Mouse (Mus musculus) MN1 (cell line): ENCODE results near the gene Spock1.
"Not testable (repeated sequence)": the region's sequence is repeated elsewhere in the genome, so short reads cannot be mapped to it uniquely, and the experiment has no call there.

Source experiments
- DNase-seq: peaks from one replicate; pipeline ENCODE4 v3.0.0-alpha.2; 2016; ENCODE audit warnings: low spot score

The Spock1 gene

DNA sequence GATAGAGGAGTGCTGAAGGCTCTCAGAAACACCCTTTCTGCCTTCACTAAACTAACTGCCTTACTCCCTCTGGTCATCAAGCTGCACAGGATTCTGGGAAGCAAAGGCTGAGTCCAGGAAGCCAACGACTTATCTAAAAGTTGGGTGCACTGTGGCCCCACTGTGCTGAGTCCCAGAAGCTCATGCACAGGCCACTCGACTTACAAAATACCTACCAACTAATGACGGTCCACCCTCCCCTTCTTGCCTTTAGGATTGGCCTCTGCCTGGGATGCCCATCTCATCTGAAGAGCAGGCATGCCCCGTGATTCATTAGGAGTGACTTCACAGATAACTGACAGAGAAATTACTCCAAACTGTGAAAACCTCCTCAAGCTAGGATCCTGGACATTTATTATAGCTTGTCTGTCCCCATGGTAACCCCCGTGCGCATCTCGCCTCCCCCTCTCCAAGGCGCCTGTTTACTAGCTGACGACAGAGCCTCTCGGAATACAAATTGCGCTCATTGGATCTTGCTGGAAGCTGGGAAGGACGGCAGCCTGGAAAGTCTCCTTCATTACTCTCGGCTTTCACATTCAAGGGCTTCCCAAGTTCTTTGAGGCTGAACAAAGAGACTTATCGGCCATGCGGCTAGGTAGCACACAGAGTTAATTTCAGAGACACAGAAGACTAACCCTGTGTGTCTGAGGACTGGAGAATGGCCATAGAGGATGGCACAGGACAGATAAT lies 312.9 kb downstream of the Spock1 start:
- no peak for DNase-seq

DNA sequence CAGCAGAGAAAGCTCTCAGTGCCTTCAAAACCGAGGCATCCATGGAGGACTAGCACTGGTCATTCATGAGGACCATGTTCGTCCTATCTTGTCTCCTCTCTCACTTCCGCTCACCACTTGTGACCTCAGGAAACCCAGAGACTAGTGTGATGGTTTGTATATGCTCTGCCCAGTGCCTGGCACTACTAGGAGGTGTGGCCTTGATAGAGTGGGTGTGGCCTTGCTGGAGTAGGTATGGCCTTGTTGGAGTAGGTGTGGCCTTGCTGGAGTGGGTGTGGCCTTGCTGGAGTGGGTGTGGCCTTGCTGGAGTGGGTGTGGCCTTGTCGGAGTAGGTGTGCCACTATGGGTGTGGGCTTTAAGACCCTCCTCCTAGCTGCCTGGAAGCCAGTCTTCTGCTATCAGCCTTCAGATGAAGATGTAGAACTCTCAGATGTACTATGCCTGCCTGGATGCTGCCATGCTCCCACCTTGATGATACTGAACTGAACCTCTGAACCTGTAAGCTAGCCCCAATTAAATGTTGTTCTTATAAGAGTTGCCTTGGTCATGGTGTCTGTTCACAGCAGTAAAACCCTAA lies 318.7 kb downstream of the Spock1 start:
- DNase-seq, result not testable (repeated sequence)

DNA sequence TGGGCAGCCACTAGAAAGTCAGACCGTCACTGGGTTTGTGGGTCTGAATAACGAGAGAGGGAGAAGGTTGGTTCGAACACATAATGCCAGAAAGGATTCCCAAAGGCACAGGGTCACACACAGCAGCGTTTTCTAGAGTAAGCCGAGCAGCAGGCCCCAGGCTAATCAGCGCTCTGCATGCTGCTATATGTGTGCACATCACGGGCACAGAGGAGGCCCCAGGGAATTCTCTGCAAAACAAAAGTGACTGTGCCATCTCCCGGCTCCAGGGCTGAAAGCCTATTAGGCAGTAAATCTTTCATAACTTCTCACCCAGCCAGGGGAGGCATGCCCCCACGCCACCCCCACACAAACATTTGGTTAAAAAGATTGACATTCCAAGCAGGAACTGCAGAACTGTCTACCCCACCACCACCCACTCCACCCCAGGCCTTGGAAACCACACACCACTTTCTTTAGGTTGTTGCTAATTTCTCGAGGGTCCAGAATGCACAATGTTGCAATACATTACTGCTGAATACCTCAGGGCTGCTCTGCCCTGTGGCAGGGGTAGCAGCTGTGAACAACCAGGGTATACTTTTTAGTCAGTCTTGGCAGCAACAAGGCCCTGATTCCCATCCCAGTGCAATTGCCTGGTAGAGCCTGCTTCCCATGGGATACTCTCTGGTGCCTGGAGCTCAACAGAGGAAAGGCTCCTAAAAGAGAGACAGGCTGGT lies 319.4 kb downstream of the Spock1 start:
- DNase-seq, result no peak

DNA sequence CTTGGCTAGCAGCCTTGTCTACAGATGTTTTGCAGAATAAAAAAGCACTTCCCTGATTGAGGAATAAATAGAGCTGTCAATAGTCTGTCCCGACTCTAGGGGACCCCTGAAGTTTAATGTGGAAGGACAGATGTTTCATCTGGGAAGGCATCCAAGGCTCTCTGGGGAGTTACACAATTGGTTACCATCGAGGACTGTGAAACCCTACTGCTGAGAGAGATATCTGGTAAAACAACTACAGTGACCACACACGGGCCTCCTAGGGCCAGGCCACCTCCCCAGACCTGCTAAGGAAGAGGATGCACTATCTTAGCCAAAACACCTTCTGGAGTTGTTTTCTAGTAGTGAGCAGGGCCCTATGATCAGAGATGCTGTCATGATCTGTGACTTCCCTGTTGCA lies 323.0 kb downstream of the Spock1 start:
- DNase-seq, result no peak

DNA sequence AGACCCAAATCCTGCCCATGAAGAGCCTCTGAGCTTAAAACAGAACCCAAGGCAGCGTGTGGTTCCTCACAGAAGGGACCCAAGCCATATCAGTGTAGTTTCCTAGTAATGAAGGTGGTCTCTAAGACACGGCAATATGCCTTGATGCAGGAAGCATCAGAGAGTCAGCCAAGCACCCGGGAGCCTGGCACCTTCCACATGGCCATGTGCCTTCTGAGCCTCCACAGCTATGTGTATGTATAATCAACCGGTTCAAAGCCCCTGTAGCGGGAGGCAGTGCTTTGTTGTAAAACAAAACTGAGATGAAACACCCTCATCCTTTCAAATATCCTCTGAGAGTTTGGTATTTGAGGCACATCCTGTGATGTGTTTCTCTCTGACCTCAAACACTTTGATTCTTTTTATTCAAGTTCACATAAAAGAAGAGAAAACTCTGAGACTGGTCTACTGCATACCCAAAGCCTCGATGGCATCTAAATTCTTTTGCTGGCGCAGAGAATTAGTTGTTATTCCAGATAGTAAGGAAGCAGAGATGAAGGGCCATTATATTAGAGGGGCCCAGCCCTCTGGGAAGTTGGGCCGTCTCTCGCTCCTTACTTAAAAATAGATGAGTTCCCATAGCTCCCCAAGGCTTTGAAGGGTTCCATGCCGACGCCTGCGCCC lies 325.7 kb downstream of the Spock1 start:
- DNase-seq, result no peak

DNA sequence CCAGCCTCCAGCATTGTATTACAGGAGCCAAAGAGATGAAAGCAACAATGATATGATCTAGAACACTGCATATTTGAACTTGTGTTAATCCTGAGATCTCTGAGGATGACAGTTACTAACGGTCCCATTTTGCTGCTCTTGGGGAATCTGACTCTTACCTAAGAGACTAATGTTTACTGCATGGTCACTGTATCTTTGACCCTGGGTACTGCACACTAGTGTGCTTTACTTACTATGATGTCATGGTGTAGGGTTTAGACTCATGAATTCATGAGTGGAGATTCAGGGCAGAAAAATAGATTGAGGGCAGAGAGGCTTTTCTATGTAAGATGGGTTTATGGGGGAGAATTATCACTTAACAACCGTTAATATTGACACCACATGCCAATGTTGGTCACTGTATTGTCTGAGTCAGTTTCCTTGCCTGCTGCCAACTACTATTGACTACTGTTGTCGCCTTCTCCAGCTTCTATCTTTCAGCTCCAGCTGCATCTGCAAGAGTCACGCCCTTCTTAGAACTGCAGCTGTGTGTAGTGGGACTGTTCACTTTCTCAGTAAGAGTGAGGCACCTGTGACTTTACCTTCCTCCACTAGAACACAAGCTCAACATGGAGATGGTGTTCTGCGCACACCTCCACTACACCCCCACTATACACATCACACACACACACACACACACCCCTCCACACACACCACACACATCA lies 330.4 kb downstream of the Spock1 start:
- DNase-seq, result no peak

DNA sequence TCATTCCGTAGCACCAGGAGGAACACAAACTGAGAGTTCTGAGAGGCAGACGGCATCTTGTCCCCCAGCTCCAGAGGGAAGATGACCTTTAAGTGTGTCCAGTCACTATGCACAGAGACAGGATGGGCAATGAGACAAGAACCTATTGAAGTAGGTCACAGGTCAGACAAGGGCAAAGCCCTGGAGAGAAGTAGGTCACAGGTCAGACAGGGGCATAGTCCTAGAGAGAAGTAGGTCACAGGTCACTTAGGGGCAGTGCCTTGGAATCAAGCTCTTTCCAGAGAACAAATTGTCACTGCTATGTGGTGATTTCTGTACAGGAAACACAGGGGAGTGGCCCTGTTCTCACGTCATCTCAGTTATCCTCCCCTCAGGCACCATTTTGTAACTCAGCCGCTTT lies 334.6 kb downstream of the Spock1 start:
- no peak for DNase-seq

DNA sequence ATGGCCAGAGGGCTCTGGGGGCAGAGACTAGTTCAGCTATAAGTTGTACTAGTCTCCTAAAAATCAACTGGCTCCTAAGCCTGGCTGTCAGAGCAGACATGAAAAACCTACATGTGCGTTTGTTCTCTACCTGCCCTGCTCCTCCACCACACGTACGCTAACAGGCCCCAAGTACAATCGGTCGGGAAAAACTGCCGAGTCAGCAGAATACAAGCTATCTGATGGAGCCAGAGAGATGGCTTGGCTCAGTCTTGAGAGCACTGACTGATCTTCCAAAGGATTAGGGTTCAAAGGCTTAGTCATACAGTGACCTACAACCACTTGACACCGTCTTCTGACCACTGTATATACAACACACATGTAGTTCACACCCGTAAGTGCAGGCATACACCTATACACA lies 339.7 kb downstream of the Spock1 start:
- no peak for DNase-seq

DNA sequence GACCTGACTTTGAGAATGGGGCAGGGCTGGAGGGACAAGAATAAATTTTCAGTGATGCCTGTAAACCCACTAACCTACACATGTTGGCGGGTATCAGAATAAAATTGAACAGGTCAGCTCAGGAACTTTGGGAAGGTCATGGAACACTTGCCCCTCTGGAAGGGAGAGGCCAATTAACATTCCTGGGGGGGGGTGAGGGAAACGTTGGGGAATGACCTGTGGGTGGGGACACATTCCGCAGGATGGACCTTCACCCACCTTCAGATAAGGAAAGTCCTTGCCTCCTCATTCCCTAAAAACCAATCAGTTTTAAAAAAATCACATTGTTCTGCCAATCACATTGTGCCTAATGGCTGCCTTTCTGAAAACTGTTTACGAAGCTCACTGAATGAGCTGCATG lies 352.9 kb downstream of the Spock1 start:
- DNase-seq, result no peak

DNA sequence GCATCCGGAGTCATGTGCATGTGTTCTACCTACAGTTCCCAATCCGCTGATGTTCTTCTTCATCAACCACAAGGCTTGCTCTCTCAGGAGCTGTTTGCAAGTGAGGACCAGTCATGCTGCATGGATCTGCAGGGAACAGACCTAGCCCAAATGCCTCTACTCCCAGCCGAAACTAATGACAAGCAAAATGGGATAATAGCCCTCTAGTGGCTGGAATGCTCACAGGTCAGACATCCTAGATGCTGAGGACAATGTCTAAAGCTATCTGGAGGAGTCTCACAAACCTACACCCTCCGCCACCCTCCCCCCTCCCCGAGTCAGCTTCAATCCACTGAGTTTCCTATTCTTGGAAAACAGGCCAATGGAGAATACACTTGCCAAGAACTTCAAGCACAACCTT lies 358.4 kb downstream of the Spock1 start:
- DNase-seq, result no peak

DNA sequence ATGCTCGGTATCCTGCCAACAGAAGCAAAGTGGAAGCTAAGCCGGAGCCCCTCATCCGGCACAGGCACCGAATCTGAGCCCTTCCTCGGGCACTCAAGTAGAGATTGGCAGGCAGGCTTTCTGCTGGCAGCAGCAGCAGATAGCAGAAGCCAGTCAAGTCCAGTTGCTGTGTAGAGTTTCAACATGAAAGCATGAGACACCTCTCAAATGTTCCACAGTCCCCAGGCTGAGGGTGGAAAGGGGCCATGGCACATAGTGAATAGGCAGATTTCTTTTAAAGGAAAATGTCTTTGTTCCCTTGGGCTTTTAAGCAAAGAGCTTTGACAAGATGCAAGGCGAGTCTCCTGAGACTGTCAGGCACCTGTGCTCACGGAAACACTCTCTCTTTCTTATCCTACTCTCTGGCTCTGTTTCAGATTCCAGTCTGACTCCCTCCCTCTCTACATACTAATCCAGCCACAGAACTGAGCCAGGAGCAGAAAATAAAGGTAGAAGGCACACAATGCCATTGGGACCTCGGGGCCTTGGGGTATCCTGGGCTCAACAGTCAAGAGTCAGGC lies 371.1 kb downstream of the Spock1 start:
- no peak for DNase-seq

DNA sequence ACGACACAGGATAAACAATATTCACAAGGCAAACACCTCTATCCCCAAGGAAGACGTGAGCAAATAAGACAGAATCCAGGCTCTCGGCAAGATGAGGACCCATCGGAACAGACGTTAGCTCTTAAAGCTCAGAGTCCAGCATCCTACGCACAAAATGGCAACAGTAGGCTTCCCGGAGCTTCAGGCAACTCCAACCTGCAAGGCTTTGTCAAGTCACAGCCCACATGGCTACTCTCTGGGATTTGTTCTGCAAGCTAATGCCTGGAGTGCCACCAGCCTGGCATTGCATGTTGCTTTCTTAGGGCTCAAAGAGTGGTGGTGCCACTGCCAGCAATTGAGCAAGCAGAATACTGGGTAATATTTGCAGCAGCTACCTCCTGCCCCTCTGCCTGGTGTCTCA lies 373.8 kb downstream of the Spock1 start:
- DNase-seq, result no peak

DNA sequence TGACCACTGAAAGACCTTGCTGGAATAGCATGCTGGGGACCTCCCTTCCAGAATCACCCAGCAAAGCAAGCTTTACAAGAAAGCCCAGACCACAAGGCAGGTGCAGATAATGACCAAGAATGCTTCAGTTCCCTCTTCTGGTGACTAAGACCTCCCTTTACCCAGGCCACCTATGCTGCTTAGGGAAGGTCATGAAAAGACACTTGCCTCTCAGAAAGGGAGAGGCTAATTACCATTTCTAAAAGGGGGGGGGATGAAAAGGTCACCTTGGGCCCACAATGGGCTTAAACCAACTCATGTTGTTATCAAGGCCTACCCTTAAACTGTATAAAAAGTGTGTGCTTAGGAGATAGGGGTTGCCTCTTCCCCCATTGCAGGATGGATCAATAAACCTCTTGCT lies 382.2 kb downstream of the Spock1 start:
- DNase-seq, result no peak

DNA sequence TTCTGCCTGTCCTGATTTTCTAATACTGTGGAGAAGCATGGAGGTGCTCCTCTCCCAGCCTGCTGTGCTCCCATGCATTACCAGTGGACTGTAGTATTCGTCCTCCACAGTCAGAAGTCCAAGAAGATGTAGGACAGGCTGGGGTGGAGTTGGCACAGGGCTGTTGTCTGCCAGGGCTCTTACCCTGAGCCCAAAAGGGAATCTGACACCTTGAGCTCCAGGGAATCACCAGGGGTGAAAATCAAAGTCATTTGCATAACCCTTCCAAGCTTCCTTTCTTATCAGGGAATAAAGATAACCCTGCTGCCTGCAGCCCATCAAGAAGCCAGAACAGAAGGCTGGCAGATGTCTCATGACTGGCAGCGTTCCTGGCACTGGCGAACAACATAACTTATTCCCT lies 383.6 kb downstream of the Spock1 start:
- no peak for DNase-seq

DNA sequence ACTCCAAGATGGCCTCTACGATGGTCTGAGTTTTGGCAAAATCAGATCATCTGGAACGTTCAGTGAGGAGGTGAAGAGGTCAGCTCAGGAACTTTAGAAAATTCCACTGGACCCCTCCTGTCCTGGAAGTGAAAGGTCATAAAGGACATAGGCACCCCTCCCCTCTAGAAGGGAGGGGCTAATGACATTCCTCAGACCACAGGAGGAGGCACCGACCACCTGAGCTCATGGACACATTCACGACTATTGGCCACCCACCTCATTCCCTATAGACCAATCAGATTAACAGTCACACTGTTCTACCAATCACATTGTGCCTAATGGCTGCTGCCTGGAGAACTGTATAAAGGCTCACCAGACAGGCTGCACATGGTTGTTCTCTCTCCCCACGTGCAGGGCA lies 384.8 kb downstream of the Spock1 start:
- DNase-seq, result no peak

DNA sequence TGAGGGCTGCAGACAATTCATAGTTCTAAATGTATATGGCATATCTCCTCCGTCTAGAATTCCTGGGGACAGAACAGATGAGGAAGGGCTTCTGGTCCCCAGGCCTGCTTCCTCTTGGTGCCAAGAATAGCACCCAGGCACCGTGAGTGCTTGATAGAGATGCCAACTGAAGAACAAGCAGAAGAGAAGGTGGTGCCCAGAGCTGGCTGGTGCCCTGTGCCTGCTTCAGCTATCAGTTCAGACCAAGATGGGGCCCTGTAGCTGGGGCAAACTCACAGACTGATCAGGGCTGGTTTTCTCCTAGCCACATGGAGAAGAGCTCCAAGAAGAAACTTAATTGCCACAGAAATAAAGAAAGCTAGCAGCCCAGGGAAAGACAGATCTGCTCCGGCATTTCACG lies 385.8 kb downstream of the Spock1 start:
- no peak for DNase-seq

DNA sequence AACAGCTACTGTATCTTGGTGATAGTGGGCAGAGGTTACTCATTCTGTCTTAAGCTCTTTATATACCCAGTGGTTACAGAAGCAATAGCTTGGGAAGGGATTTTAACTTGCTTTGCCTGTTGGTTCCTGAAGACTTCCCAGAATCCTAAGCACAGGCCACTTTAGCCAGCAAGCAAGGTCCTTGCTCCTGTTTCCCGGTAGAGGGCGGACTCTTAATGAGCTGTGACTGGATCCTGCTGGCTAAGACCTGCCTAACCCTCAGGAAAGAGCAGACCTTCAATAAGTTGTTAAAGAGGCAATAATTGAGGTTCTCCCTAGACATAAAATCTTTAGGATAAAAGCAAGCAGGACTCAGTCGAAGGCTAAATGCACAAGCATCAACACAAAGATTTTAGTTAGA lies 387.0 kb downstream of the Spock1 start:
- no peak for DNase-seq

DNA sequence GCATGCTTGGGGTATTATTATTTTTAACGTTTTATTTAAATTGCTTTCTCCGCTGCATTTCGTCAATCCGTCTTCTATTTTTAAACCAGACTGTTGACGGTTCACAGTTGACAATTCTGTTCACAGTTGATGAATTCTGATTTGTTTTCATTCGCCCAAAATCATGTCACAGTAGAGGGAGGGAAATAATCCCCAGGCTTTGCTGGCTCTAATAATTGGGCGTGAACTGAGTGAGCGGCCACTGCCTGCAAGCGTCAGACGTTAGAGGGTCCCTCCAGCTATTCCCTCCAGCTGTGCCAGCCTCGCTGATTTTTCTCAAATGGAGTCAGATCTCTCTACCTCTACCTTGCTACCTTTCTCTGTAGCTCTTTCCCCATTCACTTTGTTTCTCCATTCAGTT lies 388.3 kb downstream of the Spock1 start:
- no peak for DNase-seq

DNA sequence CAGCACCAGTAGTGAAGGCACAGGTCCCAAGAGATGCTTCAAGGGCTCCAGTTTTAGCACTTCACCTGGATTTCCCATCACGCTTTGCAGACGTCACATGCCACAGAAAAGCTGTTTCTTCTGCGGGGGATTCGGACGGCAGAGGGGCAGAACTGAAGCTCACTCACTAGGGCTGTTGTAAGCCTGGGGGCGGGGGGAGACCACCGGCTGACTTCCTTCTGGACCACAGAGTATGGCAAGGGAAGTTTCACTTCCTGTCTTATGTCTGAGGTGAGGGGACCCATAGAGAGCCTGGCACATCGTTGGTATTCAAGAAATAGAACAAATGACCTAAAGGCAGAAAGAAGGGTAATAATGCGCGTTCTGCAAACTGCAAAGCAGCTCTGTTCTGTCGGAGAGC lies 392.4 kb downstream of the Spock1 start:
- DNase-seq, result no peak

DNA sequence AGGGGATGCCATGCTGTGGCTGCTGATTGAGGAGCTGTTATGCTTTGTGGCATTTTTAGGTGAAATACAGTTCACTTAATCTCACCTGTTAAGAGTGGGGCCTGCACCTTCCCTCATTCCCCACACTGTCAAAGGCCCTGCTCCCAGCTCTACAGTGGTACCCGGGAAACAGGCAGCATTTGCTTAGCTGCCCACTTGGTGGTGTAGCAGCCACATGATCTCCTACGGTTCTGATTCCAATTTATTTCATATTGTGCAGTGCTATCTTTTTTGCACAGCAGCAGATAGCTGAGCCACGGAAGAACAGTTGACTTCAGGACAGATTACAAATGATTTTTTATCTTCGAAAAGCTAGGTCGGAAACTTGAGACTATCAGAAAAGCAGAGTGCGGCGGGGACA lies 406.6 kb downstream of the Spock1 start:
- DNase-seq, result no peak

DNA sequence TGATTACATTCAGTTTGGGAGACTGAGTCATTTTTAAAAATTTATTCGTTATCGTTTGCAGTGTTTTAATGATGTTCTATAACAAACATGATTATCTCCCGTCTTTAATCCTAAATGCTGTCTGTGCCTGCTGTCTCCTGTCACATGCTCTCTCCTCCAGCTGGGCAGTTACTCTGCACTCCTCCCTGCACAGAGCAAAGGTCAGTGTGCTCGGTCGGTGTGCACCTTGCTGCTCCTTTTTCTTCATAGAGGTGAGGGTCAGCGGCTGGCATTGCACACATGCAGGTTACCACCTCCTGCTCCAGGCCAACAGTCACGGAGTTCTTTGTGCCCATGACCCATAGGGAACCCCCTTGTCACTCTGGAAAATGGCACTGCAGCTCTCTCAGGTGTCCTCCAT lies 411.4 kb downstream of the Spock1 start:
- DNase-seq, result no peak

DNA sequence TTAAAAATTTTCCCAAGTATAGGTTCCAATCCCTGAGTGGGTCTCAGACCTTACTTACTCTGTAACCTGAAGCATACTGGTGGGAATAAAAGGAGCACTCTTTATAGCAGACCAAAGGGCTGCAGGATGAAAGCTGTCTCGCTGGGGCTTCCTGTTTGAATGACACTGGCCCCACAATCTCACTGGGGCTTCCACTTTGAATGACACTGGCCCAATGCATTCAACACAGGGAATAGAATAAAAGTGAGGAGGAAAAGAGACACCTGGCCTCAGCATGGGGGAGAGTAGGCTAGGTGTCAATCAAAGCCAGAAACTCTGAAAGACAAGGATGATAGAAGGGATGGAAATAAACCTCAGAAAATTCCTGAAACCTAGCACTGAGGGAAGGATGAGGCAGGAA lies 413.3 kb downstream of the Spock1 start:
- no peak for DNase-seq
